Mouse (Mus musculus) olfactory bulb, adult 2 months (tissue): Measurements from ENCODE around the gene Rbm47. TPM values are rescaled to one million over a fixed set of nuclear protein-coding genes. Genes with fewer than 3 reads are reported as not detected.

ENCODE experiments used
- H3K27ac ChIP-seq: fragments of 200-500 bp; 2 replicates; pipeline ENCODE4 v1.5.1; 2012; ENCODE audit warnings: low read depth, low read length; ENCODE audit not compliant: insufficient read depth
- H3K4me1 ChIP-seq: fragments of 200-500 bp; 2 replicates; pipeline ENCODE4 v1.6.1; 2012; ENCODE audit warnings: low read length; ENCODE audit not compliant: control insufficient read depth, insufficient read depth
- H3K4me3 ChIP-seq: fragments of 200-500 bp; 2 replicates; pipeline ENCODE4 v1.5.1; 2012; ENCODE audit warnings: mild to moderate bottlenecking, low read depth, low read length, moderate library complexity; ENCODE audit not compliant: insufficient read depth
- CTCF ChIP-seq: fragments of 200-500 bp; IDR thresholded peaks from 2 replicates; pipeline ENCODE4 v1.5.1; 2012; ENCODE audit warnings: low read depth, mild to moderate bottlenecking, low read length, moderate library complexity; ENCODE audit not compliant: insufficient read depth
- POLR2A ChIP-seq: fragments of 200-500 bp; IDR thresholded peaks from 2 replicates; pipeline ENCODE4 v1.6.1; 2012; ENCODE audit warnings: mild to moderate bottlenecking, low read depth, low read length, moderate library complexity; ENCODE audit not compliant: insufficient read depth
- WGBS: fragments of 180-500 bp; shearing (Covaris S2); methylation state at CpG from one replicate; pipeline ENCODE4 v1.1.7; 2018; 5-methylcytosine and 5-hydroxymethylcytosine counted together
- polyA plus RNA-seq: library from polyadenylated mRNA; stranded (reverse); fragments of >200 nt; gene quantifications from 2 replicates; pipeline ENCODE4 v1.2.4, GENCODE M21; 2012; ENCODE audit warnings: low replicate concordance; ENCODE audit not compliant: missing spikeins, insufficient read depth, insufficient read length

Rbm47 gene
- polyA plus RNA-seq, 1 experiment: not detected

DNA sequence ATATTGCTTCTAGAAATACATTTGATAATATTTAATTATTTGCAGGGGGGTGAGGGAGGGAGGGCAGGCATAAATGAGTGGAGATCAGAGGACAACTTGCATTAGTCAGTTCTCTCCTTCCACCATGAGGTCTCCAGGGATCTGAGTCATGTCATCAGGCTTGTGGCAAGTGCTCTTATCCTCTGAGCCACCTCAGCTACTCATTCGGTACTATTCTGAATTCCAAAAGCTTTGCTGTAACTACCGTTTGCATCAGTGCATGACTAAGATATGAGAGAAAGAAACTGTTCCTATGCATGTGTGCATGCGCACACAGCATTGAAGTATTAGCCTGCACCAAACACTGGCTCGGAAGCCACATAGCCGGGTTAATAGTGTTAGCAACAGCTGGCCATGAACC, 114.1 kb downstream of the Rbm47 start:
- 83% methylated on average over 5 of the region's 5 CpGs for WGBS
- TF ChIP-seq CTCF (no peak), POLR2A (no peak)

DNA sequence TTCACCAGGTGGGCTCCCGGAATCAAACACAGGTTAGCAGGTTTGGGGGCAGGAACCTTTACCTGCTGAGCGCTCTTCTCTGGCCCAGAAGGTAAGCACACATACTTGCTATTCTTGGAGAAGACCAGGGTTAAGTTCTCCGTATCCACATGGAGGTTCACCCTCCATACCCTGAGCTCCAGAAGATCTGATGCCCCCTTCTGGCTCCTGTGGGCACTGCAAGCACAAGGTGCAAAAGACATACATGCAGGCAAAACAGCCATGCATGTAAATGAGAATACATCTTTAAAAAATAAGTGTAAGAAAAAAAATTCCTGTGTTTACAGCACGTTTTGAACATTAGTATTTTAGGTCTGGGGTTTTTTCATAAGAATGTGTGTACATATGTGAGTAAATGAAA, 116.2 kb downstream of the Rbm47 start:
- Histone ChIP-seq H3K4me3 (no peak overlapping the region), H3K4me1 (no peaks in the 10 kb centered on the region), H3K27ac (no peak overlapping the region)
- no peak for TF ChIP-seq CTCF
- WGBS: 88% methylated on average over 4 of the region's 4 CpGs

More for the DNA sequence above, 114.1 kb downstream of the Rbm47 start:
- H3K4me1 ChIP-seq: no peaks in the 10 kb centered on the region
- no peak overlapping the region for H3K4me3 ChIP-seq
- no peak overlapping the region for H3K27ac ChIP-seq

- WGBS: 82% methylated on average over 9 of the region's 9 CpGs
These were observed 118.5 kb downstream of the Rbm47 start for GRCm38 (mm10) chr5:66054394-66054793.

GRCm38 (mm10) chr5:66052777-66053548, 120.0 kb downstream of the Rbm47 start:
- TF ChIP-seq POLR2A (no peak), CTCF (no peak)
- Histone ChIP-seq H3K27ac (no peak overlapping the region), H3K4me3 (no peak overlapping the region), H3K4me1 (no peaks in the 10 kb centered on the region)
- 93% methylated on average over 20 of the region's 20 CpGs for WGBS

More at GRCm38 (mm10) chr5:66054394-66054793, 118.5 kb downstream of the Rbm47 start:
- Histone ChIP-seq H3K4me1 (no peaks in the 10 kb centered on the region), H3K4me3 (no peak overlapping the region), H3K27ac (no peak overlapping the region)
- TF ChIP-seq POLR2A: no peak
- no peak for TF ChIP-seq CTCF

- H3K27ac ChIP-seq: no peak overlapping the region
- 66% methylated on average over 5 of the region's 5 CpGs for WGBS
- TF ChIP-seq CTCF (no peak), POLR2A (no peak)
- no peak overlapping the region for H3K4me3 ChIP-seq
- H3K4me1 ChIP-seq: no peaks in the 10 kb centered on the region
These were observed 122.1 kb downstream of the Rbm47 start for GRCm38 (mm10) chr5:66050841-66051240.

DNA sequence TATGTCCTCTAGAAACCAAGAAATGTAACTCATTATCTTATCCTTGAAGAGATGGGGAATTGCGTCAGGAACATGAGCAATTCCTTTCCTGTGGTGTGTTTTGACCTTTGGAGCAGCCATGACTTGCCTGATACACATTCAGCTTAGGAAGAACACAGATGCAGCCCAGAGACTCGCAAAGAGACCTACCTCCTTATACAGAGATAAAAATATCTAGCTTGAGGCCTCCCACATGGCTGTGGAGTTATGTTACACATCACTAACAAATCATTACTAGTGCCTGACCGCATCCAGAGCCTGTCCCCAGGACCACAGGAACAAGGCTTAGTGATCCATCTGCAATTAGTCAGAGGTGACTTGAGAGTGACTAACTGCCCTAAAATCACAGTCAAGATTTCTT, 126.6 kb downstream of the Rbm47 start:
- WGBS: 88% methylated on average over 3 of the region's 3 CpGs
- no peak overlapping the region for H3K4me3 ChIP-seq
- peaks cover 4% of the 10 kb centered on the region for H3K4me1 ChIP-seq
- H3K27ac ChIP-seq: no peak overlapping the region
- TF ChIP-seq POLR2A (no peak), CTCF (no peak)

DNA sequence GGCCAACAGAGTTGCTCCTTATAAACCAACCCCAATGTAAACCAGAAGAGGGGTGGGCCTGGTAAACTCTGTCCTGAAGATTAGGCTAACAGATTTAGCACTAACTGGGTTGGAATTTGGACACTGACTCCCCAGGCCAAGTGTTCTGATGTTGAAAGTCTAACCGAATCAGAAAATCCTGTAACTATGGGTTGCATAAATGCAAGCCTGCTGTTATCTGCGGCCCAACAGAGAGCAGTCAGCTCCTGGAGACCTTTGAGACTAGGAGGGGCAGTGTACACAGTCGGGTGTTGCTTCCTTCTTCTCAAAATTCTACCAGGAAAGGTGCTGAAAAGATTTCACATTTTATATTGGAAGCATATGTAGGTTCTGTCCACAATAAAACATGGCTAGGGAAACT, 129.0 kb downstream of the Rbm47 start:
- Histone ChIP-seq H3K4me3 (no peak overlapping the region), H3K4me1 (peaks cover 4% of the 10 kb centered on the region), H3K27ac (no peak overlapping the region)
- 90% methylated on average over 3 of the region's 3 CpGs for WGBS
- TF ChIP-seq CTCF (no peak), POLR2A (no peak)

- WGBS: 35% methylated on average over 10 of the region's 10 CpGs
- TF ChIP-seq CTCF (no peak), POLR2A (no peak)
- Histone ChIP-seq H3K4me3 (no peak overlapping the region), H3K4me1 (peaks cover 4% of the 10 kb centered on the region), H3K27ac (no peak overlapping the region)
These were observed 130.1 kb downstream of the Rbm47 start for GRCm38 (mm10) chr5:66042651-66043340.

- peaks cover 4% of the 10 kb centered on the region for H3K4me1 ChIP-seq
- TF ChIP-seq POLR2A (no peak), CTCF (no peak)
- no peak overlapping the region for H3K4me3 ChIP-seq
- no peak overlapping the region for H3K27ac ChIP-seq
- 94% methylated on average over 7 of the region's 7 CpGs for WGBS
These were observed 132.1 kb downstream of the Rbm47 start for GRCm38 (mm10) chr5:66040744-66041279.

- 92% methylated on average over 2 of the region's 2 CpGs for WGBS
- TF ChIP-seq POLR2A (no peak), CTCF (no peak)
- no peak overlapping the region for H3K4me3 ChIP-seq
- H3K4me1 ChIP-seq: peaks cover 4% of the 10 kb centered on the region
- no peak overlapping the region for H3K27ac ChIP-seq
These were observed 133.1 kb downstream of the Rbm47 start for GRCm38 (mm10) chr5:66039813-66040212.
